Mouse (Mus musculus) CH12.LX (cell line): ENCODE data around the gene 1700047I17Rik2.
"Not testable (repeated sequence)": the region's sequence is repeated elsewhere in the genome, so short reads cannot be mapped to it uniquely, and the experiment has no call there.

Experiments used
- CTCF ChIP-seq, 2 experiments: IDR thresholded peaks in 1 of 2; conservative IDR thresholded peaks in 1 of 2; 2 replicates each; pipeline ENCODE4 v1.5.1; 2011 to 2012; ENCODE audit warnings: low read depth in 2 of 2, low read length in 2 of 2, improper control_type of control experiment in 1 of 2, inconsistent platforms in 1 of 2, mild to moderate bottlenecking in 1 of 2, moderate library complexity in 1 of 2
- JUND ChIP-seq: conservative IDR thresholded peaks from 2 replicates; pipeline ENCODE4 v1.6.1; 2011; ENCODE audit warnings: low read depth, low read length, improper control_type of control experiment
- MYC ChIP-seq: IDR thresholded peaks from 2 replicates; pipeline ENCODE4 v1.6.1; 2011; ENCODE audit warnings: low read depth, mild to moderate bottlenecking, improper control_type of control experiment, low read length
- POLR2A ChIP-seq: IDR thresholded peaks from 2 replicates; pipeline ENCODE4 v1.6.1; 2011; ENCODE audit warnings: low read depth, mild to moderate bottlenecking, improper control_type of control experiment, low read length
- USF2 ChIP-seq: conservative IDR thresholded peaks from 2 replicates; pipeline ENCODE4 v1.6.1; 2011; ENCODE audit warnings: low read depth, low read length, improper control_type of control experiment
- ZKSCAN1 ChIP-seq: IDR thresholded peaks from 2 replicates; pipeline ENCODE4 v1.6.1; 2012; ENCODE audit warnings: low read depth, inconsistent platforms, low read length, improper control_type of control experiment, borderline replicate concordance

GRCm38 (mm10) chr12:55189127-55189526 is 10.3 kb upstream of the 1700047I17Rik2 start:
- not testable (repeated sequence) for TF ChIP-seq ZKSCAN1; CTCF (conservative IDR thresholded peaks at IDR 0.05 in 1 of 2, IDR thresholded peaks at IDR 0.05 in 1 of 2; ENCODE audit: low read depth in 2 of 2, low read length in 2 of 2); POLR2A; USF2; JUND; MYC
